ENCODE assay signal across 22 mouse cellular contexts in the genomic region with DNA sequence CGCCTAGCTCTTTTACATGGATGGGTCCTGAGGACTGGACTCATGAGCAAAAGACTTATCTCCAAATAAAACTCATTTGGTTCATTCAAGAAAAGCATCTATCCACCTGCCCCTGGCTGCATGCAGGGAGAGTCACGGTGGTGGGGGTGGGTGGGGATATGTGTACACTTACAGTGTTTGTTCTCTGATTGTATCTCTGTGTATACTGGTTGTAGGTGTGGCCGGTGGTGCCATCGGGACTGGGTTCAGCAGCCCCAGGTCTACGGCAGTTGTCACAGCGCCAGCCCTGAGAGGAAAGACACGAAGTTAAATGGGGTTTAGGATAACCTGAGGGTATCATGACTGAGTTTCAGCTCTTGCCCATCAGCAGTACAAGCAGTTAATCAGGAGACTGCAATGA. TPM values are rescaled to one million over a fixed set of nuclear protein-coding genes. Genes with fewer than 3 reads are reported as not detected.
DNase-seq lines count a peak whose midpoint lies in the region; ATAC-seq lines count a peak whose summit lies in the region.
"Had no signal": no experiment of that assay in that cellular context is flagged by ENCODE, and none has a peak within 500 bp of the region (broad histone marks: within the 10 kb centered on the region; RNA-seq: fewer than 3 reads in every experiment).

No protein-coding gene starts in this region.

- H3K4me2 ChIP-seq in stomach, embryonic 14.5 days (replicated peaks; ENCODE audit: low read depth, low read length), result no peak overlapping the region
- H3K4me2 ChIP-seq in stomach, embryonic 16.5 days (ENCODE audit: low read depth, low read length), result no peak overlapping the region
- H3K4me2 ChIP-seq: forebrain, embryonic 13.5 days; heart, embryonic 11.5 days; hindbrain, embryonic 13.5 days had no signal

- 0 out of 2 replicates have a peak, but pooled peaks have one; percentile 56 for ATAC-seq in stomach, embryonic 14.5 days (ENCODE audit: insufficient number of reproducible peaks, insufficient read depth, low FRiP score, low read depth)
- ATAC-seq in stomach, embryonic 16.5 days (ENCODE audit: insufficient read depth, low FRiP score), result peak; percentile 73; the same call in 1 of the 2 replicates
- ATAC-seq: CD4-positive, CD25-positive, alpha-beta regulatory T cell, adult 4 months; forebrain, embryonic 13.5 days; forebrain, embryonic 16.5 days; hindbrain, embryonic 16.5 days had no signal

- H3K4me3 ChIP-seq in stomach, embryonic 14.5 days (ENCODE audit: low read depth, low read length), result no peak overlapping the region
- H3K4me3 ChIP-seq in stomach, embryonic 16.5 days (replicated peaks; ENCODE audit: low read length), result no peak overlapping the region
- H3K4me3 ChIP-seq: forebrain, embryonic 10.5 days; forebrain, embryonic 13.5 days; hindbrain, embryonic 10.5 days; hindbrain, embryonic 13.5 days had no signal

- no peaks in the 10 kb centered on the region for H3K27me3 ChIP-seq in stomach, embryonic 14.5 days (ENCODE audit: control insufficient read depth, insufficient read depth, low read length)
- H3K27me3 ChIP-seq in stomach, embryonic 16.5 days (ENCODE audit: control insufficient read depth, insufficient read depth, low read length), result no peaks in the 10 kb centered on the region
- H3K27me3 ChIP-seq: forebrain, embryonic 13.5 days; hindbrain, embryonic 13.5 days had no signal

- 70% methylated on average over 7 of the region's 7 CpGs for WGBS in stomach, embryonic 14.5 days
- 65% methylated on average over 7 of the region's 7 CpGs for WGBS in stomach, embryonic 16.5 days

- H3K36me3 ChIP-seq in stomach, embryonic 14.5 days (ENCODE audit: control insufficient read depth, insufficient read depth, low read length), result peaks cover 56% of the 10 kb centered on the region
- H3K36me3 ChIP-seq in stomach, embryonic 16.5 days (ENCODE audit: control insufficient read depth, insufficient read depth, low read length), result peaks cover 20% of the 10 kb centered on the region

- DNase-seq in urinary bladder, postnatal 14 days (ENCODE audit: low spot score), result peak; percentile 32
- DNase-seq in urinary bladder, postnatal 10 days (ENCODE audit: low spot score), result no peak
- DNase-seq in adrenal gland, postnatal 14 days, result no peak
- DNase-seq in kidney, postnatal 14 days, result no peak
- DNase-seq: adrenal gland, adult 8-10 months; adrenal gland, postnatal 36 days; cerebellum, adult 18-20 months; cerebellum, adult 9-10 months; cerebellum, postnatal 14 days; gastrocnemius, postnatal 10 days; gastrocnemius, postnatal 36 days; heart, postnatal 36 days had no signal

- H3K9me3 ChIP-seq in stomach, embryonic 14.5 days (ENCODE audit: control insufficient read depth, low read depth, low read length), result no peaks in the 10 kb centered on the region
- no peaks in the 10 kb centered on the region for H3K9me3 ChIP-seq in stomach, embryonic 16.5 days (replicated peaks; ENCODE audit: control insufficient read depth, low read length)
- H3K9me3 ChIP-seq: forebrain, embryonic 10.5 days; forebrain, embryonic 13.5 days; hindbrain, embryonic 10.5 days; hindbrain, embryonic 13.5 days had no signal

- H3K9ac ChIP-seq in stomach, embryonic 14.5 days (replicated peaks; ENCODE audit: low read depth, low read length), result no peak overlapping the region
- H3K9ac ChIP-seq in stomach, embryonic 16.5 days (ENCODE audit: low read length), result no peak overlapping the region
- H3K9ac ChIP-seq: forebrain, embryonic 13.5 days; hindbrain, embryonic 13.5 days had no signal

- H3K4me1 ChIP-seq in stomach, embryonic 14.5 days (ENCODE audit: control insufficient read depth, insufficient read depth, low read length), result no peaks in the 10 kb centered on the region
- H3K4me1 ChIP-seq in stomach, embryonic 16.5 days (ENCODE audit: control insufficient read depth, insufficient read depth, low read length), result no peaks in the 10 kb centered on the region
- H3K4me1 ChIP-seq: forebrain, embryonic 10.5 days; forebrain, embryonic 13.5 days; hindbrain, embryonic 10.5 days; hindbrain, embryonic 13.5 days had no signal

- H3K27ac ChIP-seq in stomach, embryonic 14.5 days (ENCODE audit: low read length), result no peak overlapping the region
- H3K27ac ChIP-seq in stomach, embryonic 16.5 days (ENCODE audit: low read length), result no peak overlapping the region
- H3K27ac ChIP-seq: forebrain, embryonic 10.5 days; forebrain, embryonic 13.5 days; hindbrain, embryonic 10.5 days; hindbrain, embryonic 13.5 days had no signal

RNA-seq across cellular contexts. Expression of a gene that starts 29.7 kb away (rescaled TPM):
- 79.1 and 82.9 TPM in 2 replicates for polyA plus RNA-seq in stomach, embryonic 14.5 days (2014; fragmentation: Nextera tagmentation; extraction: Ambion mirVana)
- 48.8 and 49.8 TPM in 2 replicates for polyA plus RNA-seq in stomach, embryonic 16.5 days (2015; fragmentation: Nextera tagmentation; extraction: Ambion mirVana)
- 49.2 and 51.4 TPM in 2 replicates for total RNA-seq in adrenal gland, postnatal 14 days (2021)
